Mouse (Mus musculus) lung, embryonic 14.5 days (tissue): ENCODE measurements at regions not wholly inside any gene's neighbourhood (a gene's known extent, or its start where the extent isn't known, plus 50 kb on each side); places are given as distances from the start of the nearest gene placed in this dataset.

Experiments used
- ATAC-seq: fragments of 200-750 bp; cut with Nextera tagmentation; 2 replicates; pipeline ENCODE4 v1.8.0; 2017; ENCODE audit warnings: mild to moderate bottlenecking, moderate TSS enrichment, moderate library complexity; ENCODE audit not compliant: insufficient read depth
- DNase-seq: peaks from one replicate; pipeline ENCODE4 v3.0.0-alpha.2; 2015
- H3K27ac ChIP-seq: fragments of 300-500 bp; sonication (generic); 2 replicates; pipeline ENCODE4 v1.5.1; 2014; ENCODE audit warnings: low read depth, mild to moderate bottlenecking, moderate library complexity
- H3K27me3 ChIP-seq: fragments of 300-500 bp; sonication (generic); 2 replicates; pipeline ENCODE4 v1.6.1; 2014; ENCODE audit warnings: low read length, control low read depth; ENCODE audit not compliant: insufficient read depth
- H3K36me3 ChIP-seq: fragments of 300-500 bp; sonication (generic); 2 replicates; pipeline ENCODE4 v1.6.1; 2014; ENCODE audit warnings: control low read depth; ENCODE audit not compliant: insufficient read depth
- H3K4me1 ChIP-seq: fragments of 300-500 bp; sonication (generic); 2 replicates; pipeline ENCODE4 v1.6.1; 2014; ENCODE audit warnings: antibody characterized with exemption, control low read depth; ENCODE audit not compliant: insufficient read depth
- H3K4me2 ChIP-seq: fragments of 300-500 bp; sonication (generic); 2 replicates; pipeline ENCODE4 v1.6.1; 2014; ENCODE audit warnings: mild to moderate bottlenecking
- H3K4me3 ChIP-seq: fragments of 300-500 bp; sonication (generic); 2 replicates; pipeline ENCODE4 v1.5.1; 2014; ENCODE audit warnings: low read depth, low read length
- H3K9ac ChIP-seq: fragments of 300-500 bp; sonication (generic); 2 replicates; pipeline ENCODE4 v1.6.1; 2014
- H3K9me3 ChIP-seq: fragments of 300-500 bp; sonication (generic); 2 replicates; pipeline ENCODE4 v1.6.1; 2016; ENCODE audit warnings: low read depth, low read length, control low read depth
- CTCF ChIP-seq: IDR thresholded peaks from 2 replicates; pipeline ENCODE4 v1.5.1; 2016; ENCODE audit warnings: antibody characterized with exemption, low read depth
- WGBS: fragments of 180-500 bp; shearing (Covaris S2); extraction: QIAGEN DNeasy Blood & Tissue Kit; methylation state at CpG from one replicate; pipeline ENCODE4 v1.1.7; 2014; 5-methylcytosine and 5-hydroxymethylcytosine counted together

DNA sequence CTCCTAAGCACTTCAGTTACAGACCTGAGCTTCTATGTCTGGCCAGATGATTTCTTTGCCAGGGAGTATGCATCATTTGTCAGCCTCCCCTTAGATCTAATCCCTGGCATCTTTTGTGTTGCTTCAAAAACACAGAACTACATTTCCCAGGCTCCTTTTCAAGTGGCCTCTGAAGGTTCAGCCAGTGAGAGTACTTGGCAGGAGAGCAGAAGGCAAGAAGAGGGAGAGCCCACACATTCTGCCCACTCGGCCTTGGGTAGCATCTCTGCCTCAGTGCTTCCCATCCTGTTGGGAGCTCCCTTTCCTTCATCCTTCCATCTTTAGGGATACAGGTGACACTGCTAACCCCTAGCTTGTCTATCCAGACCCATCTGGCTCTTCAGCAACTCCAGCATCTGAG, 214.9 kb downstream of the Bcor start:
- no peak for TF ChIP-seq CTCF
- H3K27me3 ChIP-seq = no peaks in the 10 kb centered on the region
- 0 out of 2 replicates have a peak, but pooled peaks cover 8% of the 10 kb centered on the region for H3K4me1 ChIP-seq
- H3K4me2 ChIP-seq = no peak overlapping the region
- 37% methylated on average over 1 of the region's 1 CpGs for WGBS
- H3K27ac ChIP-seq = no peak overlapping the region
- no peak overlapping the region for H3K4me3 ChIP-seq
- no peaks in the 10 kb centered on the region for H3K9me3 ChIP-seq
- ATAC-seq (no peak), DNase-seq (peak; percentile 26)
- H3K36me3 ChIP-seq = no peaks in the 10 kb centered on the region
- no peak overlapping the region for H3K9ac ChIP-seq

- ATAC-seq = no peak
- no peak overlapping the region for H3K4me3 ChIP-seq
- H3K4me2 ChIP-seq = no peak overlapping the region
- TF ChIP-seq CTCF = no peak
- H3K4me1 ChIP-seq = no peaks in the 10 kb centered on the region
- peak; percentile 46 for DNase-seq
- no peaks in the 10 kb centered on the region for H3K27me3 ChIP-seq
- 36% methylated on average over 2 of the region's 2 CpGs for WGBS
- H3K9me3 ChIP-seq = no peaks in the 10 kb centered on the region
- no peak overlapping the region for H3K9ac ChIP-seq
- no peak overlapping the region for H3K27ac ChIP-seq
- no peaks in the 10 kb centered on the region for H3K36me3 ChIP-seq
Observed at GRCm38 (mm10) chrX:11952193-11952592, 208.0 kb downstream of the Bcor start.

GRCm38 (mm10) chrX:11956194-11956593, 204.0 kb downstream of the Bcor start:
- no peaks in the 10 kb centered on the region for H3K9me3 ChIP-seq
- DNase-seq = peak; percentile 3
- H3K36me3 ChIP-seq = no peaks in the 10 kb centered on the region
- 65% methylated on average over 3 of the region's 3 CpGs for WGBS
- no peak overlapping the region for H3K9ac ChIP-seq
- H3K27me3 ChIP-seq = no peaks in the 10 kb centered on the region
- H3K4me1 ChIP-seq = no peaks in the 10 kb centered on the region
- no peak for ATAC-seq
- H3K4me2 ChIP-seq = no peak overlapping the region
- H3K27ac ChIP-seq = no peak overlapping the region
- no peak for TF ChIP-seq CTCF
- no peak overlapping the region for H3K4me3 ChIP-seq

- H3K27me3 ChIP-seq = no peaks in the 10 kb centered on the region
- WGBS = 54% methylated on average over 6 of the region's 6 CpGs
- H3K4me3 ChIP-seq = no peak overlapping the region
- H3K4me2 ChIP-seq = no peak overlapping the region
- no peak overlapping the region for H3K27ac ChIP-seq
- H3K4me1 ChIP-seq = no peaks in the 10 kb centered on the region
- no peak for TF ChIP-seq CTCF
- ATAC-seq (no peak), DNase-seq (no peak)
- H3K9ac ChIP-seq = no peak overlapping the region
- H3K36me3 ChIP-seq = no peaks in the 10 kb centered on the region
- H3K9me3 ChIP-seq = no peaks in the 10 kb centered on the region
Observed at GRCm38 (mm10) chrX:11957011-11957410, 203.1 kb downstream of the Bcor start.

DNA sequence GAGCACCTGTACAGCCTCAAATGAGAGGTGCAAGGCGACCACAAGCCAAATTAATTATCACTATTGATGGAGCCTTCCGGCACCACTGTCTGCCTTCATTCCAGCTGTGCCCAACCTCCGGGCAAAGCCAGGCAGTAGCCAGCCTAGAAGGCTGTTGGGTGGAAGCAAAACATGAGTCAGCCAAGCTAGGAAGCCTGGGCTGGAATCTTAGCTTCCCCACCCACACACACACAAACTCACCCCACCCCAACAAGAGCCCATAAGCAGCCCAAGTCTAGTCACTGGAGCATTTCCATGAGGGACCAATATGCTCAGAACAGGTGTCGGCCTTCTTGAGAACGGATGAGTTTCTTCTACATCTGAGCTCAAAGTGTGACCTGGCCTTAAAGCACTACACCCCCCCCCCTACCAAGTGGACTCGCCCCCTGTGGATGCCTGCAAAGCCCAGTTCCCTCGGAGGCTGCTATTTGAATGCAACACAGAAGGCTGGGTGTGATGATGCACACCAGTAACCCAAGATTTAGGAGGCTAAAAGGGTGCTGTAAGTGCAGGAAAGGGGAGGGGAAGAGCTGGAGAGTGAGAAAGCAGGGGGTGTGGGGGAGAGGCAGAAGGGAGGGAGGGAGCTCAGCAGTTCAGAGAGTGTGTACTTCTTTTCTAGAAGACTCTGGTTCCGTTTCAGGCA, 200.1 kb downstream of the Bcor start:
- Histone ChIP-seq H3K27me3 (no peaks in the 10 kb centered on the region), H3K36me3 (no peaks in the 10 kb centered on the region), H3K4me2 (no peak overlapping the region), H3K27ac (no peak overlapping the region), H3K9me3 (no peaks in the 10 kb centered on the region), H3K9ac (no peak overlapping the region), H3K4me1 (no peaks in the 10 kb centered on the region), H3K4me3 (no peak overlapping the region)
- no peak for TF ChIP-seq CTCF
- 65% methylated on average over 8 of the region's 8 CpGs for WGBS
- no peak for ATAC-seq
- no peak for DNase-seq

DNA sequence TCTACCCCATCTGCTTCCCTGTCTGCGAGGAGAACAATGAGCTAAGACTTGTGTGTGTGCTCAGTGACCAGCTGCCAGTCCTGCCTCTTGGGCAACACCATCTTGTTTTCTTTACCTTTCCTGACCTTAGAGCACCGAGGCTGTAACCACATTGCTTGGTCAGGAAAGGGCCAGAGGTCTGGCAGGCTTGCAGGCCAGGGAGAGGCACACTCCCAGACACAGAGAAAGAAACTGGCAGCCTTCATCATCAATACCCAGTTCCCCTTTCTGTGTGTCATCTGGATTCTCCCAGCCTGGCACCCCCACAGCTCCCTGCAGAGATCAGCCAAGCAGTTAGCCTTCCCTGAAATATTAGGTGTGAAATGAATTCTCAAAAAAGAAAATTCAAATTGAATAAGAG, 198.8 kb downstream of the Bcor start:
- H3K4me1 ChIP-seq = no peaks in the 10 kb centered on the region
- 33% methylated on average over 2 of the region's 2 CpGs for WGBS
- H3K4me2 ChIP-seq = no peak overlapping the region
- H3K36me3 ChIP-seq = no peaks in the 10 kb centered on the region
- H3K27me3 ChIP-seq = no peaks in the 10 kb centered on the region
- TF ChIP-seq CTCF = no peak
- no peak overlapping the region for H3K9ac ChIP-seq
- H3K9me3 ChIP-seq = no peaks in the 10 kb centered on the region
- ATAC-seq = no peak
- H3K4me3 ChIP-seq = no peak overlapping the region
- no peak overlapping the region for H3K27ac ChIP-seq
- DNase-seq = no peak

DNA sequence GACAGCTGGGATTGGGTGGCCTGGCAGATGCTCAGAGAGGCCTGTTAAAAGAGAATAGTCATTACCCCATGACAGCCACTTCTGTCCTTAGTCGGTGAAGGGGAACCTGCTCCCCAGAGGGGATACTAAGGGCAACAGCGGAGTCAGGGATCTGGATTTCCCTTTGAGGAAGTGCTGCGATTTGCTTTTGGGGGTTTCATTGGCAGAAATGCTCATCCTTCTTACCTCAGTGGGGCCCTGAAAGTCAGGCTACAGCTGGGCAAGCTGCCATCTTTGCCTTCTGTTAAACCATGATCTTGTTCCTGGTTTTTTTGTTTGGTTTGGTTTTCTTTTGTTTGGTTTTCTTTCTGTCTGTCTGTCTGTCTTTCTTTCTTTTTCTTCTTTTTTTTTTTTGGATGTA, 195.7 kb downstream of the Bcor start:
- H3K9ac ChIP-seq = no peak overlapping the region
- no peak overlapping the region for H3K27ac ChIP-seq
- H3K4me2 ChIP-seq = no peak overlapping the region
- DNase-seq (no peak), ATAC-seq (no peak)
- 66% methylated on average over 3 of the region's 3 CpGs for WGBS
- no peaks in the 10 kb centered on the region for H3K4me1 ChIP-seq
- no peaks in the 10 kb centered on the region for H3K27me3 ChIP-seq
- no peak for TF ChIP-seq CTCF
- H3K4me3 ChIP-seq = no peak overlapping the region
- H3K36me3 ChIP-seq = no peaks in the 10 kb centered on the region
- H3K9me3 ChIP-seq = no peaks in the 10 kb centered on the region

- DNase-seq (no peak), ATAC-seq (no peak)
- Histone ChIP-seq H3K4me2 (no peak overlapping the region), H3K27ac (no peak overlapping the region), H3K4me3 (no peak overlapping the region), H3K4me1 (no peaks in the 10 kb centered on the region), H3K36me3 (no peaks in the 10 kb centered on the region), H3K9me3 (no peaks in the 10 kb centered on the region), H3K9ac (no peak overlapping the region), H3K27me3 (no peaks in the 10 kb centered on the region)
- 71% methylated on average over 4 of the region's 4 CpGs for WGBS
- TF ChIP-seq CTCF = no peak
Observed at GRCm38 (mm10) chrX:11978679-11979078, 181.5 kb downstream of the Bcor start.
